Mouse (Mus musculus) lung, adult 18-20 months (tissue): ENCODE data around the gene Dennd4a.
"Not testable (repeated sequence)": the region's sequence is repeated elsewhere in the genome, so short reads cannot be mapped to it uniquely, and the experiment has no call there.

Experiments
- DNase-seq, 2 experiments: peaks; one replicate each; pipeline ENCODE4 v3.0.0; 2022; ENCODE audit warnings: mixed read lengths in 2 of 2

The Dennd4a gene

GRCm38 (mm10) chr9:64812475-64812860 lies 1.3 kb downstream of the Dennd4a start:
- DNase-seq = no peak

GRCm38 (mm10) chr9:64814273-64814672 lies 3.1 kb downstream of the Dennd4a start:
- no peak for DNase-seq

GRCm38 (mm10) chr9:64819686-64820085 lies 8.5 kb downstream of the Dennd4a start:
- DNase-seq = not testable (repeated sequence)

GRCm38 (mm10) chr9:64820086-64820795 lies 9.1 kb downstream of the Dennd4a start:
- no peak for DNase-seq

DNA sequence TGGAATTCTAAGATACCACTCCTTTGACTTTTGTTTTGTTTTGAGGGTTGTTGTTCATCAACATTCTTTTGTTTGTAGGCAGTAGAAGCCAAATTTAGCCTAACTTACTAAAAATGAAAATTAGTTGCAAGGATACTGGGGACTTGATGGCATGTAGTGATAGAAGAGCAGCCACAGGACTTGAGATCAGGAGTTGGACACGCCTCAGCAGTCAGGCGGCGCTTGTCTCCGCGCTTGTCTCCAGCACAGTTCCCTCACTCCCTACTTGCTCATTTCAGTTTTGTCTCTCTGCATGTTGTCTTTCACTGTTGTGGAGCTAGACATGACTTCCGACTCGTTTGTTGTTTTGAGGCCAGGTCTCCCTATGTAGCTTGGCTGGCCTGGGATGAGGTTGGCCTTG lies 11.1 kb downstream of the Dennd4a start:
- no peak for DNase-seq

- DNase-seq = no peak
Measured at GRCm38 (mm10) chr9:64824389-64825008, 13.4 kb downstream of the Dennd4a start.

- DNase-seq = no peak
Measured at GRCm38 (mm10) chr9:64830092-64830618, 19.0 kb downstream of the Dennd4a start.

DNA sequence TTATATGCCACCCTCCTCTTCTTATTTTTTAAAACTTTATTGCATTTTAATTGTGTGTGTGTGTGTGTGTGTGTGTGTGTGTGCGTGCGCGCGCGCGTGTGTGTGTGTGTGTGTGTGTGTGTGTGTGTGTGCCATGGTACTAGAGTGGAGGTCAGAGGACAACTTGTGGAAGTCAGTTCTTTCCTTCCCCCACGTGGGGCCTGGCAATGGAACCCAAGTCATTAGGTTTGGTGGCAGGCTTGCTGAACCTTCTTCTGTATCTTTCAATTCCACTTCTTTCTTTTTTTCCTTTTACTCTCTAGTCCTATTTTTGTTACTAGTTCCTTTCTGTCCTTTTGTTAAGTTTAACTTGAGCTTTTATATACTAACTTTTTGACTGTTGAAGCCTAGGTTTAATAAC lies 19.5 kb downstream of the Dennd4a start:
- DNase-seq = no peak

DNA sequence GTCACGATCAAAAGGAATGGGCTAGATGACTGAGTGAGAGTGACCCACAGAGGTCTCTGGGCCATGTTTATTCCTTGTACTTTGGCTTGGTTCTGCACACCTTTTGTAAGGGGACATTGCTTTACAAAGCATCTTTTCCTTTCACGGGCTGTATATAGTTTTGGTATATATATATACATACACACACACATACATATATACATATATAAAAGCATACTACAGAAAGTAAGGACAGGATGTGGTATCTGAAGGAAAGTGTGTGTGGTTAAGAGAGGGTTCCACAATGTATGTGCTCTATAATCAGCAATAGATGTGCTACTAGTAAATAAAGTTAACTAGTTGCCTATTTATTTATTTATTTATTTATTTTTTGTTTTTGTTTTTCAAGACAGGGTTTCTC lies 20.6 kb downstream of the Dennd4a start:
- DNase-seq = no peak

GRCm38 (mm10) chr9:64834418-64834817 lies 23.3 kb downstream of the Dennd4a start:
- DNase-seq = no peak

DNA sequence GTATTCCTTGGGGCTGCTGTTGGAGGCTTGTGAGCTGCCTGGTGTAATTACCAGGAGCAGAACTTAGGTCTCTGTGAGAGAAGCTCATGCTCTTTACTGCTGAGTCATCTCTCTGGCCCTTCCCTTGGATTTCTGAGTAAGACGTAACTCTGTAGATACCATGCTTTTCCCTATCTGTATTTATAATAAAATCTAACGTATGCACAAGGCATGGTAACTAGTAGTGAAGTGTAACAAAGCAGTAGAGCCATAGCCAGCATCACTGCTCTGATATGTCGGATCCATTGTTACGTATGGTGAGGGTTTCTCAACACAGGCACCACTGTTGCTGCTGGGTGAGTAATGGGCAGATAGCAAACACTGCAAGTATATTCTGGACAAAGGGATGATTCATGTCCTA lies 34.2 kb downstream of the Dennd4a start:
- no peak for DNase-seq

DNA sequence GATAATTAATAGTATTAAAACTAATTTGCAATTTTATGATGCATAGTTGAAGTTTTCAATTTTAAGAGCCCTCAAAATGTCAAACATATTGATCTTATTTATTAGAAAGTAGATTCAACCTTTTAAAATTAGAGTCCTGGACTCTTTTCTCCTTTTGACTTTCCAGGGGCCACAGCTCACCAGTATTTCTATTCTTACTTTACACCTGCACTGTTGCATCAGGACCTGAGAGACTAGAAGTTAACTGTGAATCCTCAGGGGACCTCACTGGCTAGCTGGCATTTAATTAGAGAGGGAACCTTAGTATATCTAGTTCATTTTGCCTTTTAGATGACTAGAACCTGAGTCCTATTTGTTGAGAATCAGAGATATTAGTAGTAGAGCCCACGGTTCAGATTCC lies 38.4 kb downstream of the Dennd4a start:
- DNase-seq = no peak

- DNase-seq = no peak
Measured at GRCm38 (mm10) chr9:64860083-64860482, 48.9 kb downstream of the Dennd4a start.

GRCm38 (mm10) chr9:64862687-64863086 lies 51.5 kb downstream of the Dennd4a start:
- no peak for DNase-seq

GRCm38 (mm10) chr9:64886008-64886407 lies 74.9 kb downstream of the Dennd4a start:
- no peak for DNase-seq

DNA sequence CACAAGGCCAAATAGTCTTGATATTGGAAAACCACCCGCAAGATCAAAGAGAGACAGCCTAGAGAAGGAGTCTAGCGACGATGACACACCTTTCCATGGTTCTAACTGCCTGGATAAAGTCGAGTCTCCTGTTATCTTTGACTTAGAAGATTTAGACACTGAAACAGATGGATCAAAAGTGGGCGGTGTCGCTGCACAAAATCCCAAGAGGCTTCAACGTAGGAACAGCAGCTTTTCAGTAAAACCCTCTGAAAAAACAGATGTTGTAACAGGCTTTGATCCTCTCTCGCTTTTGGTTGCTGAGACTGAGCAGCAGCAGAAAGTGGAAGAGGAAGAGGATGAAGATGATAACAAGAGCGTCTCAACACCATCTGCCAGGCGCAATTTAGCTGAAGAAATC lies 85.5 kb downstream of the Dennd4a start:
- no peak for DNase-seq

GRCm38 (mm10) chr9:64902866-64903265 lies 91.7 kb downstream of the Dennd4a start:
- no peak for DNase-seq

DNA sequence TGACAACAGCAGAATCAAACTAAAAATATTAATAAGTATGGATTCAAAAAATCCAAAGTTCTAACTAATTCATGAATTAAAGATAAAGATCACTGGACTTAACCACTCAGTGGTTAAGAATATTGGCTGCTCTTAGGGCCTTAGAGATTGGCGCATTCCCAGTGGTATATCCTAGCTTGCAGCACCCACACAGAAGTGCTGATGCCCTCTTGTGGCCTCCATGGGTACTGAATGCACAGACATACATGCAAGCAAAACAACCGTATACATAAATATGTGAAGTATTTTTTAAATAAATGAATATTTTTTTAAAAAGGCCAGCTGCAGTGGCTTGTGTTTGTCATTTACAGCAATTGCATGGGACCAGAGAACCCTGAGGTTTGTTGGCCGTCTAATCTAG lies 92.2 kb downstream of the Dennd4a start:
- DNase-seq = peak; percentile 68 to 71

DNA sequence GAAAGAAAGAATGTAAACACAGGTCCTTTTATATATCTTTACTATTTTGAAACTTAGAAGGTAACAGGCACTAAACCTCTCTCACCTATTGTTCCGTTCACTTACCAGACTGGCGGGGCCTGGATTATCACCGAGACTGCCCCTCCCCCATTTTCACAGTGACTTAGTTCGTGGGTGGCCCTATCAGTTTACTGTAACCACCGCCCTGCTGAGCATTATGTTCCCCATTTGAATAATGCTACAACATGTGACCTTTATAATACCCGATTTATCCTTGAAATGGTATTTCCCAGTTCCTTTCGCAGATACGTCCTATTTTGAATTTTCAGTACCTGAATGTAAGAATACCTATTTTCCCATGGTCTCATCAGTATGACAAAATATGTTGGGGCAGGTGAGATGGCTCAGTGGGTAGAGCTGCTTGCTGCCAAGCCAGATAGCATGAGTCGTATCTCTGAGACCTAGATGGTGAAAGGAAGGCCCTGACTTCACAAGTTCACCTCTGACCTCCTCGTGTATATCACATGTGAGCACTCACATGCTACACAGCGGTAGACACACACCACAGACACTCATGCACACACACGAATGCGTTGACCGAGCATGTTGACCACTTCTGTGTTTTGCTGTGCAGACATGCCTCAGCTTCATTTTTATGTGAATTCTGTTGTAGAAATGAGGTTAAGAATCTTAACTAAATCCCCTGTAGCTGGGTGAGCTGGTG lies 93.9 kb downstream of the Dennd4a start:
- no peak for DNase-seq

- DNase-seq = no peak
Measured at GRCm38 (mm10) chr9:64907441-64907840, 96.3 kb downstream of the Dennd4a start.

GRCm38 (mm10) chr9:64913406-64913805 lies 102.3 kb downstream of the Dennd4a start:
- no peak for DNase-seq

DNA sequence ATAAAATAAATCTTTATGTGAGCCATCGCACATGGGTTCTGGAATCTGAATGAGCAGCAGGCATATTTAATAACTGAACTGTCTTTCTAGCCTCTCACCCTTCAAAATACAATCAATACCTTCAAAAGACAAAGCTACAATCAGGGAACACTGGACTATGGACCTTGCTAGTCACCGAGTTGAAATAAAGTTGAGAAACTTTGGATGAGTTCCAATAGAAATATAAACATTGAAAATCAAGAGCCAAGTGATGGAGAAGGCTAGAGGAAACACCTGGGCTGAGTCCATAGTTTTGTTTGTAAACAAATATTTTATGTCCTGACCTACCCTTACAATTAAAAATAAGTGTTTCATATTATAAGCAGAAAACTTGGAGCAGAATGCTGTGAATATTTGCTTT lies 102.8 kb downstream of the Dennd4a start:
- DNase-seq = no peak

GRCm38 (mm10) chr9:64914629-64915028 lies 103.5 kb downstream of the Dennd4a start:
- no peak for DNase-seq

DNA sequence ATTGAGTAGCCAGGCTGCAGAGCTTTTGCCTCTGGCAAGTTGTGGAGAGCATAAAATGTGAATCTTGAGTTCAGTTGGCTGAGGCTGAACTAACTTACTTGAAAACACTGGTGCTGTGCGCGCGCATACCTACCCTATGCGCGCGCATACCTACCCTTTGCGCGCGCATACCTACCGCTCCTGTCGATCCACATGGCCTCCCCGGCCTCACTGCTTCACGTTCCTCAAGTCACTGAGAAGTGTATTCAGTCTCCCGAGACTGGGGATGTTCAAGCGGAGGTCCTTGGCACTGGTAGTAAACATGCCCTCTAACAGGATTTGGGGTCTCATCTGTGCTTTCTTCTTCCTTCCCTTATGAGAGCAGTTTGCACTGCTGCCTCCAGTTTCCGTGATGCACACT lies 107.4 kb downstream of the Dennd4a start:
- no peak for DNase-seq
